Mouse (Mus musculus) midbrain, embryonic 10.5 days (tissue): ENCODE measurements at regions not wholly inside any gene's neighbourhood (a gene's known extent, or its start where the extent isn't known, plus 50 kb on each side); places are given as distances from the start of the nearest gene placed in this dataset.

ENCODE experiments used
- DNase-seq: peaks from one replicate; pipeline ENCODE4 v3.0.0-alpha.2; 2017; ENCODE audit warnings: low spot score
- H3K27ac ChIP-seq: fragments of 300-500 bp; sonication (generic); replicated peaks from 2 replicates; pipeline ENCODE4 v1.5.1; 2016; ENCODE audit warnings: mild to moderate bottlenecking
- H3K27me3 ChIP-seq: fragments of 300-500 bp; sonication (generic); 2 replicates; pipeline ENCODE4 v1.6.1; 2016; ENCODE audit warnings: low read depth, mild to moderate bottlenecking; ENCODE audit not compliant: poor library complexity, severe bottlenecking
- H3K36me3 ChIP-seq: fragments of 300-500 bp; sonication (generic); 2 replicates; pipeline ENCODE4 v1.6.1; 2016; ENCODE audit warnings: mild to moderate bottlenecking, moderate library complexity
- H3K4me1 ChIP-seq: fragments of 300-500 bp; sonication (generic); 2 replicates; pipeline ENCODE4 v1.6.1; 2016
- H3K4me3 ChIP-seq: fragments of 300-500 bp; sonication (generic); 2 replicates; pipeline ENCODE4 v1.5.1; 2016; ENCODE audit warnings: mild to moderate bottlenecking, moderate library complexity
- H3K9me3 ChIP-seq: fragments of 300-500 bp; sonication (generic); replicated peaks from 2 replicates; pipeline ENCODE4 v1.6.1; 2016; ENCODE audit warnings: mild to moderate bottlenecking
- WGBS: fragments of 180-500 bp; shearing (Covaris S2); methylation state at CpG from one replicate; pipeline ENCODE4 v1.1.7; 2016; 5-methylcytosine and 5-hydroxymethylcytosine counted together

- Histone ChIP-seq H3K27ac (no peak overlapping the region), H3K36me3 (no peaks in the 10 kb centered on the region)
- 59% methylated on average over 3 of the region's 3 CpGs for WGBS
These were observed 192.2 kb upstream of the Trib2 start for GRCm38 (mm10) chr12:16008763-16009515.

GRCm38 (mm10) chr12:16008261-16008660, 191.5 kb upstream of the Trib2 start:
- no peak for DNase-seq
- Histone ChIP-seq H3K36me3 (no peaks in the 10 kb centered on the region), H3K4me3 (no peak overlapping the region), H3K4me1 (peaks cover 7% of the 10 kb centered on the region; the same call in 1 of the 2 replicates), H3K27ac (no peak overlapping the region), H3K27me3 (no peaks in the 10 kb centered on the region), H3K9me3 (no peaks in the 10 kb centered on the region)
- 89% methylated on average over 4 of the region's 4 CpGs for WGBS

More at GRCm38 (mm10) chr12:16008763-16009515, 192.2 kb upstream of the Trib2 start:
- peaks cover 7% of the 10 kb centered on the region; the same call in 1 of the 2 replicates for H3K4me1 ChIP-seq
- no peak for DNase-seq
- no peaks in the 10 kb centered on the region for H3K27me3 ChIP-seq
- H3K4me3 ChIP-seq = no peak overlapping the region
- H3K9me3 ChIP-seq = no peaks in the 10 kb centered on the region

- Histone ChIP-seq H3K36me3 (no peaks in the 10 kb centered on the region), H3K4me1 (peaks cover 7% of the 10 kb centered on the region; the same call in 1 of the 2 replicates), H3K27ac (no peak overlapping the region), H3K9me3 (no peaks in the 10 kb centered on the region), H3K4me3 (no peak overlapping the region), H3K27me3 (no peaks in the 10 kb centered on the region)
- DNase-seq = no peak
- WGBS = 91% methylated on average over 5 of the region's 5 CpGs
These were observed 190.0 kb upstream of the Trib2 start for GRCm38 (mm10) chr12:16006688-16007087.

- peaks cover 7% of the 10 kb centered on the region; the same call in 1 of the 2 replicates for H3K4me1 ChIP-seq
- H3K36me3 ChIP-seq = no peaks in the 10 kb centered on the region
- H3K9me3 ChIP-seq = no peaks in the 10 kb centered on the region
- WGBS = 93% methylated on average over 5 of the region's 5 CpGs
- no peak overlapping the region for H3K4me3 ChIP-seq
- no peak for DNase-seq
- H3K27me3 ChIP-seq = no peaks in the 10 kb centered on the region
- no peak overlapping the region for H3K27ac ChIP-seq
These were observed 189.6 kb upstream of the Trib2 start for GRCm38 (mm10) chr12:16006286-16006685.

- no peak overlapping the region for H3K4me3 ChIP-seq
- 89% methylated on average over 7 of the region's 7 CpGs for WGBS
- H3K9me3 ChIP-seq = no peaks in the 10 kb centered on the region
- H3K27ac ChIP-seq = no peak overlapping the region
- H3K36me3 ChIP-seq = no peaks in the 10 kb centered on the region
- H3K27me3 ChIP-seq = no peaks in the 10 kb centered on the region
- no peak for DNase-seq
- H3K4me1 ChIP-seq = no peaks in the 10 kb centered on the region
These were observed 185.1 kb upstream of the Trib2 start for GRCm38 (mm10) chr12:16001811-16002210.

- Histone ChIP-seq H3K27me3 (no peaks in the 10 kb centered on the region), H3K27ac (no peak overlapping the region), H3K36me3 (no peaks in the 10 kb centered on the region), H3K4me1 (no peaks in the 10 kb centered on the region), H3K9me3 (no peaks in the 10 kb centered on the region), H3K4me3 (no peak overlapping the region)
- WGBS = 91% methylated on average over 5 of the region's 5 CpGs
- DNase-seq = no peak
These were observed 184.5 kb upstream of the Trib2 start for GRCm38 (mm10) chr12:16001225-16001624.

GRCm38 (mm10) chr12:15998331-15998730, 181.6 kb upstream of the Trib2 start:
- no peak for DNase-seq
- Histone ChIP-seq H3K9me3 (no peaks in the 10 kb centered on the region), H3K27me3 (no peaks in the 10 kb centered on the region), H3K4me1 (no peaks in the 10 kb centered on the region), H3K36me3 (no peaks in the 10 kb centered on the region), H3K4me3 (no peak overlapping the region), H3K27ac (no peak overlapping the region)

GRCm38 (mm10) chr12:15993866-15994265, 177.1 kb upstream of the Trib2 start:
- Histone ChIP-seq H3K27ac (no peak overlapping the region), H3K4me1 (no peaks in the 10 kb centered on the region), H3K9me3 (no peaks in the 10 kb centered on the region), H3K27me3 (no peaks in the 10 kb centered on the region), H3K36me3 (no peaks in the 10 kb centered on the region), H3K4me3 (no peak overlapping the region)
- 90% methylated on average over 3 of the region's 3 CpGs for WGBS
- DNase-seq = no peak

GRCm38 (mm10) chr12:15986351-15986750, 169.6 kb upstream of the Trib2 start:
- Histone ChIP-seq H3K27ac (no peak overlapping the region), H3K36me3 (no peaks in the 10 kb centered on the region), H3K27me3 (no peaks in the 10 kb centered on the region), H3K9me3 (no peaks in the 10 kb centered on the region), H3K4me1 (peaks cover 5% of the 10 kb centered on the region; the same call in 1 of the 2 replicates), H3K4me3 (no peak overlapping the region)
- DNase-seq = no peak

GRCm38 (mm10) chr12:15985649-15986048, 168.9 kb upstream of the Trib2 start:
- DNase-seq = no peak
- H3K27ac ChIP-seq = no peak overlapping the region
- no peaks in the 10 kb centered on the region for H3K9me3 ChIP-seq
- WGBS = 84% methylated on average over 2 of the region's 2 CpGs
- no peaks in the 10 kb centered on the region for H3K36me3 ChIP-seq
- H3K27me3 ChIP-seq = no peaks in the 10 kb centered on the region
- H3K4me1 ChIP-seq = peaks cover 5% of the 10 kb centered on the region; the same call in 1 of the 2 replicates
- no peak overlapping the region for H3K4me3 ChIP-seq

GRCm38 (mm10) chr12:15983591-15984300, 167.0 kb upstream of the Trib2 start:
- peaks cover 5% of the 10 kb centered on the region; the same call in 1 of the 2 replicates for H3K4me1 ChIP-seq
- no peaks in the 10 kb centered on the region for H3K9me3 ChIP-seq
- WGBS = 84% methylated on average over 11 of the region's 11 CpGs
- no peaks in the 10 kb centered on the region for H3K27me3 ChIP-seq
- no peak for DNase-seq
- no peaks in the 10 kb centered on the region for H3K36me3 ChIP-seq
- H3K27ac ChIP-seq = no peak overlapping the region
- H3K4me3 ChIP-seq = no peak overlapping the region

- Histone ChIP-seq H3K4me1 (peaks cover 5% of the 10 kb centered on the region; the same call in 1 of the 2 replicates), H3K36me3 (no peaks in the 10 kb centered on the region), H3K27me3 (no peaks in the 10 kb centered on the region), H3K27ac (no peak overlapping the region), H3K4me3 (no peak overlapping the region), H3K9me3 (no peaks in the 10 kb centered on the region)
- 44% methylated on average over 1 of the region's 1 CpGs for WGBS
- no peak for DNase-seq
These were observed 165.0 kb upstream of the Trib2 start for GRCm38 (mm10) chr12:15981741-15982140.

- WGBS = 92% methylated on average over 7 of the region's 7 CpGs
- Histone ChIP-seq H3K27ac (no peak overlapping the region), H3K27me3 (no peaks in the 10 kb centered on the region), H3K9me3 (no peaks in the 10 kb centered on the region), H3K4me1 (peaks cover 5% of the 10 kb centered on the region; the same call in 1 of the 2 replicates), H3K4me3 (no peak overlapping the region), H3K36me3 (no peaks in the 10 kb centered on the region)
- DNase-seq = no peak
These were observed 162.5 kb upstream of the Trib2 start for GRCm38 (mm10) chr12:15979233-15979632.
